In genomic region chr6:55550926-55551325, GRCm38 (mm10) we compare ENCODE assay signal across 9 mouse cellular contexts.
DNase-seq lines count a peak whose midpoint lies in the region; ATAC-seq and TF ChIP-seq lines count a peak whose summit lies in the region.
"Had no signal": no experiment of that assay in that cellular context is flagged by ENCODE, and none has a peak within 500 bp of the region (broad histone marks: within the 10 kb centered on the region; RNA-seq: fewer than 3 reads in every experiment).

No protein-coding gene starts in this region.

- H3K9ac ChIP-seq in midbrain, embryonic 16.5 days (ENCODE audit: low read depth, low read length) = no peak overlapping the region
- no peak overlapping the region for H3K9ac ChIP-seq in stomach, postnatal 0 days (ENCODE audit: low read length)
- H3K9ac ChIP-seq: neural tube, embryonic 13.5 days had no signal

- DNase-seq in cerebellum, adult 18-20 months = peak; percentile 4 to 5
- DNase-seq in cerebellum, adult 11-12 months = no peak
- peak; percentile 60 for DNase-seq in midbrain, embryonic 10.5 days (ENCODE audit: low spot score)
- peak; percentile 38 for DNase-seq in gastrocnemius, postnatal 14 days
- peak; percentile 24 to 64 for DNase-seq in left cerebral cortex, postnatal 25 days (ENCODE audit: low spot score in 2 of 2)
- DNase-seq in stomach, postnatal 0 days (ENCODE audit: low spot score) = peak; percentile 26
- DNase-seq in adipocyte (ENCODE audit: low spot score) = no peak

- peaks cover 4% of the 10 kb centered on the region; the same call in 1 of the 2 replicates for H3K9me3 ChIP-seq in midbrain, embryonic 10.5 days (replicated peaks)
- no peaks in the 10 kb centered on the region for H3K9me3 ChIP-seq in midbrain, embryonic 16.5 days (replicated peaks; ENCODE audit: control insufficient read depth, low read length, poor library complexity, severe bottlenecking)
- H3K9me3 ChIP-seq in stomach, postnatal 0 days (ENCODE audit: control insufficient read depth, low read length) = no peaks in the 10 kb centered on the region
- H3K9me3 ChIP-seq: neural tube, embryonic 13.5 days had no signal

- no peak overlapping the region; the same call in 1 of the 2 replicates for H3K27ac ChIP-seq in midbrain, embryonic 10.5 days (replicated peaks)
- H3K27ac ChIP-seq in midbrain, embryonic 16.5 days (ENCODE audit: low read length) = no peak overlapping the region
- H3K27ac ChIP-seq in stomach, postnatal 0 days (replicated peaks) = no peak overlapping the region
- H3K27ac ChIP-seq: neural tube, embryonic 13.5 days had no signal

- no peak overlapping the region for H3K4me2 ChIP-seq in midbrain, embryonic 16.5 days (ENCODE audit: low read length)
- H3K4me2 ChIP-seq in stomach, postnatal 0 days (replicated peaks; ENCODE audit: low read depth) = no peak overlapping the region
- H3K4me2 ChIP-seq: neural tube, embryonic 13.5 days had no signal

- H3K4me3 ChIP-seq in midbrain, embryonic 10.5 days = no peak overlapping the region
- no peak overlapping the region for H3K4me3 ChIP-seq in midbrain, embryonic 16.5 days (ENCODE audit: low read depth, low read length)
- H3K4me3 ChIP-seq in stomach, postnatal 0 days (ENCODE audit: low read depth, low read length) = no peak overlapping the region
- H3K4me3 ChIP-seq: neural tube, embryonic 13.5 days had no signal

- no peak for TF ChIP-seq EP300 in stomach, postnatal 0 days (optimal IDR thresholded peaks at IDR 0.05)

- H3K36me3 ChIP-seq in midbrain, embryonic 10.5 days = no peaks in the 10 kb centered on the region
- H3K36me3 ChIP-seq in midbrain, embryonic 16.5 days (ENCODE audit: control insufficient read depth, insufficient read depth, low read length) = no peaks in the 10 kb centered on the region
- H3K36me3 ChIP-seq in stomach, postnatal 0 days (ENCODE audit: control insufficient read depth, insufficient read depth, low read length) = no peaks in the 10 kb centered on the region
- H3K36me3 ChIP-seq: neural tube, embryonic 13.5 days had no signal

- no peak for ATAC-seq in midbrain, embryonic 16.5 days
- no peak for ATAC-seq in stomach, postnatal 0 days (ENCODE audit: low FRiP score, low TSS enrichment)

- intact Hi-C loops in gastrocnemius, postnatal 14 days (cut with DNase I; ENCODE audit: low total_unique reads) = no loop called here
- intact Hi-C loops in left cerebral cortex, postnatal 25 days (cut with DNase I) = loop anchor here (5.0 kb wide), 1 partner anchor 126 kb away; no protein-coding TSS in a partner anchor

- peak; percentile 56 for TF ChIP-seq CTCF in stomach, postnatal 0 days (IDR thresholded peaks at IDR 0.05; ENCODE audit: low read depth)

- no peaks in the 10 kb centered on the region for H3K27me3 ChIP-seq in midbrain, embryonic 10.5 days (ENCODE audit: low read depth, poor library complexity, severe bottlenecking)
- H3K27me3 ChIP-seq in midbrain, embryonic 16.5 days (ENCODE audit: control insufficient read depth, insufficient read depth, low read depth, low read length) = no peaks in the 10 kb centered on the region
- H3K27me3 ChIP-seq in stomach, postnatal 0 days (ENCODE audit: control insufficient read depth, insufficient read depth, low read length) = no peaks in the 10 kb centered on the region
- H3K27me3 ChIP-seq: neural tube, embryonic 13.5 days had no signal

- WGBS in midbrain, embryonic 10.5 days = 47% methylated on average over 13 of the region's 13 CpGs
- 45% methylated on average over 13 of the region's 13 CpGs for WGBS in midbrain, embryonic 16.5 days
- 49% methylated on average over 13 of the region's 13 CpGs for WGBS in stomach, postnatal 0 days

- no peaks in the 10 kb centered on the region for H3K4me1 ChIP-seq in midbrain, embryonic 10.5 days
- no peaks in the 10 kb centered on the region for H3K4me1 ChIP-seq in midbrain, embryonic 16.5 days (ENCODE audit: control insufficient read depth, insufficient read depth, low read length)
- no peaks in the 10 kb centered on the region for H3K4me1 ChIP-seq in stomach, postnatal 0 days (replicated peaks; ENCODE audit: control insufficient read depth, insufficient read depth)
- H3K4me1 ChIP-seq: neural tube, embryonic 13.5 days had no signal

Comparison
In these comparisons a context has a peak if more than half of its experiments do, and no peak if none do; other contexts are left out.
1. DNase-seq: peak in cerebellum, adult 18-20 months (2 of 2), midbrain, embryonic 10.5 days (single experiment), gastrocnemius, postnatal 14 days (single experiment), left cerebral cortex, postnatal 25 days (2 of 2) and stomach, postnatal 0 days (single experiment); none in cerebellum, adult 11-12 months (single experiment) and adipocyte (single experiment).